Mouse (Mus musculus): ENCODE data around the gene Pawr. TPM values are rescaled to one million over a fixed set of nuclear protein-coding genes. Genes with fewer than 3 reads are reported as not detected.

Pawr gene
- polyA plus RNA-seq, 1 experiment: 3.9 TPM

Other genes with a start within 250 kb of the Pawr start
- 89.7 and 96.4 TPM in 2 replicates for gene Ppp1r12a, start 169.9 kb upstream of the Pawr start, polyA plus RNA-seq (2012; rRNA removed)